Comparison of ENCODE assay signal across 10 mouse cellular contexts in genomic region chr15:62934522-62935189, GRCm38 (mm10).
DNase-seq lines count a peak whose midpoint lies in the region; ATAC-seq and TF ChIP-seq lines count a peak whose summit lies in the region.
"Had no signal": no experiment of that assay in that cellular context is flagged by ENCODE, and none has a peak within 500 bp of the region (broad histone marks: within the 10 kb centered on the region; RNA-seq: fewer than 3 reads in every experiment).

No protein-coding gene starts in this region.

- no peak for TF ChIP-seq CTCF in midbrain, postnatal 0 days (IDR thresholded peaks at IDR 0.05)
- no peak for TF ChIP-seq CTCF in stomach, postnatal 0 days (IDR thresholded peaks at IDR 0.05; ENCODE audit: low read depth)

- 0 out of 2 replicates have a peak overlapping the region, but pooled peaks have one; percentile 1 for H3K27ac ChIP-seq in heart, embryonic 11.5 days (ENCODE audit: low read depth, low read length)
- no peak overlapping the region for H3K27ac ChIP-seq in midbrain, postnatal 0 days (ENCODE audit: low read depth, low read length)
- no peak overlapping the region for H3K27ac ChIP-seq in midbrain, embryonic 11.5 days (ENCODE audit: low read depth, low read length)
- no peak overlapping the region for H3K27ac ChIP-seq in kidney, embryonic 16.5 days (ENCODE audit: low read length)
- no peak overlapping the region for H3K27ac ChIP-seq in stomach, postnatal 0 days (replicated peaks)
- no peak overlapping the region for H3K27ac ChIP-seq in forebrain, embryonic 10.5 days
- H3K27ac ChIP-seq: liver, embryonic 13.5 days; neural tube, embryonic 12.5 days had no signal

- H3K27me3 ChIP-seq in heart, embryonic 11.5 days (ENCODE audit: control insufficient read depth, insufficient read depth, low read length): no peaks in the 10 kb centered on the region
- no peaks in the 10 kb centered on the region for H3K27me3 ChIP-seq in midbrain, postnatal 0 days (ENCODE audit: insufficient read depth, low read length)
- H3K27me3 ChIP-seq in midbrain, embryonic 11.5 days (ENCODE audit: control insufficient read depth, insufficient read depth, low read length): no peaks in the 10 kb centered on the region
- H3K27me3 ChIP-seq in kidney, embryonic 16.5 days (ENCODE audit: insufficient read depth, low read length): no peaks in the 10 kb centered on the region
- no peaks in the 10 kb centered on the region for H3K27me3 ChIP-seq in stomach, postnatal 0 days (ENCODE audit: control insufficient read depth, insufficient read depth, low read length)
- H3K27me3 ChIP-seq in forebrain, embryonic 10.5 days (ENCODE audit: poor library complexity, severe bottlenecking): no peaks in the 10 kb centered on the region
- H3K27me3 ChIP-seq: liver, embryonic 13.5 days; neural tube, embryonic 12.5 days had no signal

- intact Hi-C loops in heart, postnatal 36 days (cut with DNase I): no loop called here

- H3K9ac ChIP-seq in heart, embryonic 11.5 days (ENCODE audit: low read depth, low read length): no peak overlapping the region
- no peak overlapping the region for H3K9ac ChIP-seq in midbrain, postnatal 0 days (replicated peaks; ENCODE audit: low read length, poor library complexity, severe bottlenecking)
- H3K9ac ChIP-seq in midbrain, embryonic 11.5 days (ENCODE audit: low read length): no peak overlapping the region
- H3K9ac ChIP-seq in kidney, embryonic 16.5 days (replicated peaks; ENCODE audit: low read length): no peak overlapping the region
- H3K9ac ChIP-seq in stomach, postnatal 0 days (ENCODE audit: low read length): no peak overlapping the region
- H3K9ac ChIP-seq: liver, embryonic 13.5 days; neural tube, embryonic 12.5 days had no signal

- H3K4me2 ChIP-seq in heart, embryonic 11.5 days: no peak overlapping the region
- no peak overlapping the region for H3K4me2 ChIP-seq in midbrain, postnatal 0 days (ENCODE audit: low read depth, low read length, poor library complexity, severe bottlenecking)
- H3K4me2 ChIP-seq in midbrain, embryonic 11.5 days: no peak overlapping the region
- H3K4me2 ChIP-seq in kidney, embryonic 16.5 days (replicated peaks; ENCODE audit: low read depth, low read length): no peak overlapping the region
- H3K4me2 ChIP-seq in stomach, postnatal 0 days (replicated peaks; ENCODE audit: low read depth): no peak overlapping the region
- H3K4me2 ChIP-seq: liver, embryonic 13.5 days; neural tube, embryonic 12.5 days had no signal

- H3K4me3 ChIP-seq in heart, embryonic 11.5 days (ENCODE audit: low read depth, low read length): no peak overlapping the region
- H3K4me3 ChIP-seq in midbrain, postnatal 0 days (ENCODE audit: low read depth, low read length): no peak overlapping the region
- H3K4me3 ChIP-seq in midbrain, embryonic 11.5 days (ENCODE audit: low read depth, low read length): no peak overlapping the region
- H3K4me3 ChIP-seq in kidney, embryonic 16.5 days (ENCODE audit: low read length): no peak overlapping the region
- no peak overlapping the region for H3K4me3 ChIP-seq in stomach, postnatal 0 days (ENCODE audit: low read depth, low read length)
- H3K4me3 ChIP-seq in forebrain, embryonic 10.5 days: no peak overlapping the region
- H3K4me3 ChIP-seq: liver, embryonic 13.5 days; neural tube, embryonic 12.5 days had no signal

- H3K36me3 ChIP-seq in heart, embryonic 11.5 days (ENCODE audit: control insufficient read depth, insufficient read depth, low read length): no peaks in the 10 kb centered on the region
- H3K36me3 ChIP-seq in midbrain, postnatal 0 days (ENCODE audit: insufficient read depth, low read length): no peaks in the 10 kb centered on the region
- no peaks in the 10 kb centered on the region for H3K36me3 ChIP-seq in midbrain, embryonic 11.5 days (ENCODE audit: control insufficient read depth, insufficient read depth, low read length)
- H3K36me3 ChIP-seq in kidney, embryonic 16.5 days (ENCODE audit: insufficient read depth, low read length): no peaks in the 10 kb centered on the region
- H3K36me3 ChIP-seq in stomach, postnatal 0 days (ENCODE audit: control insufficient read depth, insufficient read depth, low read length): no peaks in the 10 kb centered on the region
- H3K36me3 ChIP-seq in forebrain, embryonic 10.5 days (replicated peaks): no peaks in the 10 kb centered on the region
- H3K36me3 ChIP-seq: liver, embryonic 13.5 days; neural tube, embryonic 12.5 days had no signal

- peak; percentile 75; the same call in 1 of the 2 replicates for ATAC-seq in heart, embryonic 11.5 days (replicated peaks; ENCODE audit: insufficient number of reproducible peaks, low FRiP score, low TSS enrichment)
- ATAC-seq in midbrain, postnatal 0 days (ENCODE audit: low FRiP score): no peak; the same call in 1 of the 2 replicates
- no peak for ATAC-seq in midbrain, embryonic 11.5 days (ENCODE audit: low FRiP score)
- ATAC-seq in kidney, embryonic 16.5 days (ENCODE audit: low FRiP score, low TSS enrichment): peak; percentile 94
- peak; percentile 38; the same call in 1 of the 2 replicates for ATAC-seq in stomach, postnatal 0 days (ENCODE audit: low FRiP score, low TSS enrichment)

- no peak for DNase-seq in heart, postnatal 36 days
- peak; percentile 85 for DNase-seq in midbrain, postnatal 0 days (ENCODE audit: low spot score)
- DNase-seq in midbrain, embryonic 11.5 days (ENCODE audit: low spot score, missing footprints): no peak
- no peak for DNase-seq in stomach, postnatal 0 days (ENCODE audit: low spot score)
- DNase-seq in forebrain, embryonic 10.5 days (ENCODE audit: extremely low spot score, low spot score): no peak
- DNase-seq in layer of hippocampus, postnatal 14 days (ENCODE audit: low spot score in 2 of 2): no peak
- DNase-seq: liver, embryonic 13.5 days had no signal

- no peaks in the 10 kb centered on the region for H3K9me3 ChIP-seq in heart, embryonic 11.5 days (replicated peaks; ENCODE audit: control insufficient read depth, low read length)
- H3K9me3 ChIP-seq in midbrain, postnatal 0 days (ENCODE audit: low read length): no peaks in the 10 kb centered on the region
- H3K9me3 ChIP-seq in midbrain, embryonic 11.5 days (ENCODE audit: control insufficient read depth, low read length): no peaks in the 10 kb centered on the region
- H3K9me3 ChIP-seq in kidney, embryonic 16.5 days (ENCODE audit: low read length): no peaks in the 10 kb centered on the region
- H3K9me3 ChIP-seq in stomach, postnatal 0 days (ENCODE audit: control insufficient read depth, low read length): no peaks in the 10 kb centered on the region
- H3K9me3 ChIP-seq in forebrain, embryonic 10.5 days: no peaks in the 10 kb centered on the region
- H3K9me3 ChIP-seq: liver, embryonic 13.5 days; neural tube, embryonic 12.5 days had no signal

- H3K4me1 ChIP-seq in heart, embryonic 11.5 days (ENCODE audit: control insufficient read depth, insufficient read depth, low read length): peaks cover 6% of the 10 kb centered on the region; the same call in 1 of the 2 replicates
- H3K4me1 ChIP-seq in midbrain, postnatal 0 days (ENCODE audit: insufficient read depth, low read length): no peaks in the 10 kb centered on the region
- no peaks in the 10 kb centered on the region for H3K4me1 ChIP-seq in midbrain, embryonic 11.5 days (ENCODE audit: control insufficient read depth, insufficient read depth, low read length)
- 0 out of 2 replicates have a peak, but pooled peaks cover 7% of the 10 kb centered on the region for H3K4me1 ChIP-seq in kidney, embryonic 16.5 days (ENCODE audit: insufficient read depth, low read length)
- 0 out of 2 replicates have a peak, but pooled peaks cover 3% of the 10 kb centered on the region for H3K4me1 ChIP-seq in stomach, postnatal 0 days (replicated peaks; ENCODE audit: control insufficient read depth, insufficient read depth)
- H3K4me1 ChIP-seq in forebrain, embryonic 10.5 days: no peaks in the 10 kb centered on the region
- H3K4me1 ChIP-seq: liver, embryonic 13.5 days; neural tube, embryonic 12.5 days had no signal

- TF ChIP-seq EP300 in stomach, postnatal 0 days (optimal IDR thresholded peaks at IDR 0.05): no peak

Comparison
In these comparisons a context has a peak if more than half of its experiments do, and no peak if none do; other contexts are left out.
1. ATAC-seq: peak in heart, embryonic 11.5 days (single experiment), kidney, embryonic 16.5 days (single experiment) and stomach, postnatal 0 days (single experiment); none in midbrain, postnatal 0 days (single experiment) and midbrain, embryonic 11.5 days (single experiment).